Mouse (Mus musculus) spleen, adult 18-20 months (tissue): ENCODE measurements at regions not wholly inside any gene's neighbourhood (a gene's known extent, or its start where the extent isn't known, plus 50 kb on each side); places are given as distances from the start of the nearest gene placed in this dataset.

Experiments used
- DNase-seq, 2 experiments: peaks; one replicate each; pipeline ENCODE4 v3.0.0; 2022; ENCODE audit warnings: mixed read lengths in 2 of 2

- DNase-seq: no peak
Measured at GRCm38 (mm10) chr3:52413187-52413746, 145.1 kb downstream of the Foxo1 start.

GRCm38 (mm10) chr3:52411356-52411755 lies 143.2 kb downstream of the Foxo1 start:
- no peak for DNase-seq

GRCm38 (mm10) chr3:52409465-52409864 lies 141.3 kb downstream of the Foxo1 start:
- DNase-seq: no peak

- no peak for DNase-seq
Measured at GRCm38 (mm10) chr3:52406778-52407318, 138.7 kb downstream of the Foxo1 start.

GRCm38 (mm10) chr3:52404636-52405035 lies 136.5 kb downstream of the Foxo1 start:
- no peak for DNase-seq

- DNase-seq: no peak
Measured at GRCm38 (mm10) chr3:52403032-52403431, 134.9 kb downstream of the Foxo1 start.
